In genomic region chr1:187282321-187282720, GRCm38 (mm10) we compare ENCODE assay signal across 18 mouse cellular contexts.
"Had no signal": no experiment of that assay in that cellular context is flagged by ENCODE, and none has a peak within 500 bp of the region (broad histone marks: within the 10 kb centered on the region; RNA-seq: fewer than 3 reads in every experiment).

No protein-coding gene starts in this region.

- H3K9ac ChIP-seq: kidney, embryonic 15.5 days; limb, embryonic 13.5 days; liver, embryonic 12.5 days; liver, embryonic 15.5 days; lung, embryonic 14.5 days; midbrain, embryonic 12.5 days; midbrain, embryonic 15.5 days; neural tube, embryonic 12.5 days had no signal

- H3K9me3 ChIP-seq: kidney, embryonic 15.5 days; limb, embryonic 10.5 days; limb, embryonic 13.5 days; liver, embryonic 12.5 days; liver, embryonic 15.5 days; megakaryocyte, embryonic 14.5 days; midbrain, embryonic 12.5 days; midbrain, embryonic 15.5 days; neural tube, embryonic 12.5 days had no signal

- H3K4me3 ChIP-seq: kidney, embryonic 15.5 days; limb, embryonic 10.5 days; limb, embryonic 13.5 days; liver, embryonic 12.5 days; liver, embryonic 15.5 days; megakaryocyte, embryonic 14.5 days; midbrain, embryonic 12.5 days; midbrain, embryonic 15.5 days; neural tube, embryonic 12.5 days had no signal

- ATAC-seq: liver, embryonic 12.5 days; lung, postnatal 0 days; midbrain, embryonic 15.5 days had no signal

- DNase-seq: kidney, adult 11 months; kidney, adult 8-10 months; kidney, postnatal 10 days; kidney, postnatal 36 days; liver; thymus, postnatal 25 days had no signal

- H3K36me3 ChIP-seq: kidney, embryonic 15.5 days; limb, embryonic 13.5 days; liver, embryonic 12.5 days; liver, embryonic 15.5 days; midbrain, embryonic 12.5 days; midbrain, embryonic 15.5 days; neural tube, embryonic 12.5 days had no signal

- H3K4me1 ChIP-seq: liver, embryonic 15.5 days had no signal

- H3K27ac ChIP-seq: kidney, embryonic 15.5 days; limb, embryonic 10.5 days; limb, embryonic 13.5 days; liver, embryonic 12.5 days; liver, embryonic 15.5 days; macrophage; midbrain, embryonic 12.5 days; midbrain, embryonic 15.5 days; neural tube, embryonic 12.5 days had no signal

- H3K4me2 ChIP-seq: kidney, embryonic 15.5 days; limb, embryonic 13.5 days; liver, embryonic 12.5 days; liver, embryonic 15.5 days; lung, embryonic 14.5 days; midbrain, embryonic 12.5 days; midbrain, embryonic 15.5 days; neural tube, embryonic 12.5 days had no signal

- H3K27me3 ChIP-seq: kidney, embryonic 15.5 days; limb, embryonic 13.5 days; liver, embryonic 12.5 days; liver, embryonic 15.5 days; megakaryocyte, embryonic 14.5 days; midbrain, embryonic 12.5 days; midbrain, embryonic 15.5 days; neural tube, embryonic 12.5 days had no signal
